Mouse (Mus musculus) intestine, postnatal 0 days (tissue): ENCODE results near the gene Tcp10b. TPM values are rescaled to one million over a fixed set of nuclear protein-coding genes. Genes with fewer than 3 reads are reported as not detected.
A peak's percentile ranks its signal among the peaks of the same experiment; 100 is the strongest.
"Not testable (repeated sequence)": the region's sequence is repeated elsewhere in the genome, so short reads cannot be mapped to it uniquely, and the experiment has no call there.

Source experiments
- ATAC-seq: fragments of 200-750 bp; cut with Nextera tagmentation; 2 replicates; pipeline ENCODE4 v1.8.0; 2017; ENCODE audit warnings: mild to moderate bottlenecking, moderate TSS enrichment, moderate library complexity
- H3K27ac ChIP-seq: fragments of 300-500 bp; sonication (generic); 2 replicates; pipeline ENCODE4 v1.5.1; 2014; ENCODE audit warnings: mild to moderate bottlenecking, low read depth, low read length, moderate library complexity
- H3K27me3 ChIP-seq: fragments of 300-500 bp; sonication (generic); replicated peaks from 2 replicates; pipeline ENCODE4 v1.6.1; 2014; ENCODE audit warnings: low read length, mixed read lengths; ENCODE audit not compliant: control insufficient read depth, insufficient read depth
- H3K36me3 ChIP-seq: fragments of 300-500 bp; sonication (generic); 2 replicates; pipeline ENCODE4 v1.6.1; 2014; ENCODE audit warnings: mild to moderate bottlenecking, moderate library complexity; ENCODE audit not compliant: control insufficient read depth, insufficient read depth
- H3K4me1 ChIP-seq: fragments of 300-500 bp; sonication (generic); replicated peaks from 2 replicates; pipeline ENCODE4 v1.6.1; 2014; ENCODE audit warnings: antibody characterized with exemption, low read length, mixed read lengths; ENCODE audit not compliant: control insufficient read depth, insufficient read depth
- H3K4me2 ChIP-seq: fragments of 300-500 bp; sonication (generic); replicated peaks from 2 replicates; pipeline ENCODE4 v1.6.1; 2014; ENCODE audit warnings: low read depth, mild to moderate bottlenecking, moderate library complexity
- H3K4me3 ChIP-seq: fragments of 300-500 bp; sonication (generic); 2 replicates; pipeline ENCODE4 v1.5.1; 2014; ENCODE audit warnings: low read depth, low read length
- H3K9ac ChIP-seq: fragments of 300-500 bp; sonication (generic); 2 replicates; pipeline ENCODE4 v1.6.1; 2014; ENCODE audit warnings: mild to moderate bottlenecking, low read depth, low read length
- H3K9me3 ChIP-seq: fragments of 300-500 bp; sonication (generic); 2 replicates; pipeline ENCODE4 v1.6.1; 2016; ENCODE audit warnings: mixed run types; ENCODE audit not compliant: control insufficient read depth
- CTCF ChIP-seq: sonication (generic); IDR thresholded peaks from 2 replicates; pipeline ENCODE4 v1.5.1; 2016; ENCODE audit warnings: low read depth, mild to moderate bottlenecking, control low read depth, antibody characterized with exemption, moderate library complexity
- WGBS: fragments of 180-500 bp; shearing (Covaris S2); extraction: QIAGEN DNeasy Blood & Tissue Kit; methylation state at CpG from one replicate; pipeline ENCODE4 v1.1.7; 2014; 5-methylcytosine and 5-hydroxymethylcytosine counted together
- polyA plus RNA-seq: library from polyadenylated mRNA; unstranded; fragments of >200 nt; fragmentation: Nextera tagmentation; extraction: Ambion mirVana; gene quantifications from 2 replicates; pipeline ENCODE4 v1.2.1, GENCODE M21; 2015

Gene Tcp10b
- polyA plus RNA-seq, 1 experiment from 2014 or later = 0.10 TPM

DNA sequence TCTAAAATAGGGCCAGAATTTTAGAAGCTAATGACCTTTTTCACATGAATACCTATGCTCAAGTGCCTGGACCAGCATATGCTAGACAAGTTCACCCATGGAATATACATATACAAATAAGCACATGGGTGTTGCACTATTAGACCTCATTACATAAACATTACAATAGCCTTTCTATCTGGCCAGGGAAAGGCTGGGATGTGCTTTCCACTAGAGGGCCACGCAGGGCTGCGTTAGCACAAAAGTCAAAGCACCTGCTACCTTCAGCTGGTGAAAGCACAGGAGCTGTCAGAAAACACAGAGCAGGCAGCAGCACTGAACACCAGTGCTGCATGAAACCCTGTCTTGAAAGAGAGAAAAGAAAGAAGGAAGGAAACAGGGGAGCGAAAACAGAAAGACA, 63.3 kb downstream of the Tcp10b start:
- not testable (repeated sequence) for ATAC-seq, H3K9ac ChIP-seq, H3K36me3 ChIP-seq, H3K27me3 ChIP-seq, H3K9me3 ChIP-seq, H3K27ac ChIP-seq, H3K4me1 ChIP-seq, H3K4me2 ChIP-seq, H3K4me3 ChIP-seq
- peak; percentile 24; the same call in 1 of the 2 replicates for TF ChIP-seq CTCF
- 38% methylated on average over 2 of the region's 3 CpGs for WGBS

DNA sequence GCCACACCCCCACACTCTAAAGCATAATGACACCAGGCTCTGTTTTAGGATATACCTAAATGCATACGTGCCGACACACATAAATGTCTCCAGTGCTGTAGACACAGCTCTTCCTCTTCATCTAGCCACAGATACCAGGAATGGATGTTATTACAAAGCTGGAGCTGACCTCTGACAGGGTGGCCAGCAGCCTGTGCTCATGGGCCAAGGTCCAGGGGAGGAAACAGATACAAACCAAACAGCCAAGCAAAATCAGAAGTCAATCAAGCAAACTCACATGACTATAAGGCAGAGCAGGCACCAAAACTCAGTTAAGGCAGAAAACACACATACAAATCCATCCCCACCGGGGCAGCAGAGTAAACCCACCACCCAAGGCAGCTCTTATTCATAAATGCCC, 68.4 kb downstream of the Tcp10b start:
- H3K36me3 ChIP-seq, H3K27me3 ChIP-seq, H3K27ac ChIP-seq, H3K9ac ChIP-seq, H3K4me2 ChIP-seq, H3K4me3 ChIP-seq, H3K4me1 ChIP-seq, H3K9me3 ChIP-seq: not testable (repeated sequence)
- no CpG with 5 or more reads among the region's 3 CpGs for WGBS
- ATAC-seq = peak; percentile 70

DNA sequence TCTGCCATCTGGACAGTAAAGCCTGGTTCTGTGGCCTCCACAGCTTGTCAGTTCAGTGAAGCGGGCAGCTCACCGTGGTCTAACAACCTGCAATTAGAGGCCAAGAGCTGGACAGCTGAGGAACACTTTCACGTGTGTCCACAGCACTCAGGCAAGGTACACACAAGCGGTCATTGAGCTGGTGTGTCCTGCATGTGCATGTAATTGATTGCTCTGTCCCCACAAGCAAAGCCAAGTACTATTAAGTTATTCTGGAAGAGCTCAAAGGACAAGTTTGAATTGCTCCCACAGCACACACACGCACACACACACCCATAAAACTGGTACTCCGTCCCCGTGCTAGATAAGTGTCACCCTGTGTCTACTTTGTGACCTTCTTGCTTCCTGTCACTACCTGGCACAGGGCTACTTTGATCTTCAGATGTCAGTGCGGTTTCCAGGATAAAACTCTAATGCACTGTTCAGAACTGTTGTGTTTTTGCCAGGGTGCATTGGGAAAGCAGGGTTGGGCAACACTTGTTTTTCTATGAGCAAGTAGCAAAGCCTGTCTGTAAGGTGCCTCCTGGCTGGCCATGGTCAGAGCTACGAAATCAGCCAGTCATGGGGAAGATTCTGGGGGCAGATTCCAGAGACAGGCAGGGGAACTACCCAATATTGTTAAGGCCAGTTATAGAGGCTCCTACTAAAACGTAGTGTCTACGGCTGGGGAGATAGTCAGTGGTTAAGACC, 69.0 kb downstream of the Tcp10b start:
- 48% methylated on average over 9 of the region's 11 CpGs for WGBS

DNA sequence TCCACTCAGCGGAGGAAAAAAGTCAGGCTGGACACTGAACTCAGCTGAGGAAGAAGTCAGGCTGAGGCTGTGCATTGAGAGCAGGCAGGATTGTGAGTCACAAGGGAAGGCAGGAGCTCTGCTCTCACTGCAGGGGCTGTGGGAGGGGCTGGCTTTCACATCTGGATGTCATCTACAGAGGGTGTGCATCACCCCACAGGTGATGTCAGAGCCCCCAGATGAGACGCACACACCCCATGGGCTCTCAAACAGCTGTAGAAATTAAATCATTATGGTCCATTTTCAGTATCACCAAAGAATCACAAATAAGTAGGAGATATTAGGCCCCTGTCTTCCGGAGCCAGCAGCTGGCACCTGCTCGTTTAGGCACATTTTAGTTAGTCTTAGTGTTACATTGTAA, 70.8 kb downstream of the Tcp10b start, which contains the start of gene Unc93a:
Unc93a (minus strand) TSS at position 101 of the 400 bp plus-strand sequence.
- ATAC-seq = not testable (repeated sequence)

More for the DNA sequence above, 69.0 kb downstream of the Tcp10b start:
- H3K9ac ChIP-seq, H3K4me2 ChIP-seq, H3K27ac ChIP-seq, H3K27me3 ChIP-seq, H3K36me3 ChIP-seq, H3K4me3 ChIP-seq, H3K9me3 ChIP-seq, H3K4me1 ChIP-seq: not testable (repeated sequence)
- peak; percentile 81 for ATAC-seq

More for the DNA sequence above, 70.8 kb downstream of the Tcp10b start, which contains the start of gene Unc93a:
- not testable (repeated sequence) for H3K4me2 ChIP-seq, H3K36me3 ChIP-seq, H3K4me3 ChIP-seq, H3K9ac ChIP-seq, H3K27me3 ChIP-seq, H3K4me1 ChIP-seq, H3K27ac ChIP-seq, H3K9me3 ChIP-seq
- WGBS = 85% methylated on average over 3 of the region's 4 CpGs

Other genes with a start within 250 kb of the Tcp10b start
- gene Mas1, start 193.0 kb upstream of the Tcp10b start, polyA plus RNA-seq = 0.10 and 0.16 TPM in 2 replicates
- gene Mrgprh, start 185.1 kb upstream of the Tcp10b start, polyA plus RNA-seq = not detected in 2 replicates
- gene Pnldc1, start 150.9 kb upstream of the Tcp10b start, polyA plus RNA-seq = 0.48 and 0.54 TPM in 2 replicates
- 143 and 144 TPM in 2 replicates for gene Tcp1, start 145.4 kb upstream of the Tcp10b start, polyA plus RNA-seq
- 112 and 121 TPM in 2 replicates for gene Mrpl18, start 144.8 kb upstream of the Tcp10b start, polyA plus RNA-seq
- gene Acat3, start 120.5 kb upstream of the Tcp10b start, polyA plus RNA-seq = 0.18 and 0.51 TPM in 2 replicates
- gene Acat2, start 100.4 kb upstream of the Tcp10b start, polyA plus RNA-seq = 62.7 and 69.3 TPM in 2 replicates
- 86.8 and 87.2 TPM in 2 replicates for gene Wtap, start 66.9 kb upstream of the Tcp10b start, polyA plus RNA-seq
- 125 and 138 TPM in 2 replicates for gene Sod2, start 54.3 kb upstream of the Tcp10b start, polyA plus RNA-seq
- 0.13 TPM in 1 of 2 replicates, not detected in the other for gene Gpr31b, start 8.8 kb upstream of the Tcp10b start, polyA plus RNA-seq
- 0.16 and 0.20 TPM in 2 replicates for gene Unc93a, start 70.7 kb downstream of the Tcp10b start, polyA plus RNA-seq
- not detected in 2 replicates for gene Smok2a, start 160.1 kb downstream of the Tcp10b start, polyA plus RNA-seq
- gene Smok2b, start 169.2 kb downstream of the Tcp10b start, polyA plus RNA-seq = not detected in 2 replicates